Mouse (Mus musculus) kidney, embryonic 15.5 days (tissue): ENCODE data around the gene Hyou1. TPM values are rescaled to one million over a fixed set of nuclear protein-coding genes. Genes with fewer than 3 reads are reported as not detected.
"Not testable (repeated sequence)": the region's sequence is repeated elsewhere in the genome, so short reads cannot be mapped to it uniquely, and the experiment has no call there.

Experiments used
- ATAC-seq: fragments of 200-750 bp; cut with Nextera tagmentation; replicated peaks from 2 replicates; pipeline ENCODE4 v1.8.0; 2017; ENCODE audit warnings: moderate TSS enrichment; ENCODE audit not compliant: low FRiP score
- H3K27ac ChIP-seq: fragments of 300-500 bp; sonication (generic); 2 replicates; pipeline ENCODE4 v1.5.1; 2015; ENCODE audit warnings: mild to moderate bottlenecking, inconsistent platforms
- H3K27me3 ChIP-seq: fragments of 300-500 bp; sonication (generic); 2 replicates; pipeline ENCODE4 v1.6.1; 2015; ENCODE audit warnings: inconsistent platforms
- H3K36me3 ChIP-seq: fragments of 300-500 bp; sonication (generic); 2 replicates; pipeline ENCODE4 v1.6.1; 2015; ENCODE audit warnings: inconsistent platforms
- H3K4me1 ChIP-seq: fragments of 300-500 bp; sonication (generic); 2 replicates; pipeline ENCODE4 v1.6.1; 2015; ENCODE audit warnings: inconsistent platforms
- H3K4me2 ChIP-seq: fragments of 300-500 bp; sonication (generic); 2 replicates; pipeline ENCODE4 v1.6.1; 2015; ENCODE audit warnings: moderate library complexity, mild to moderate bottlenecking, inconsistent platforms
- H3K4me3 ChIP-seq: fragments of 300-500 bp; sonication (generic); replicated peaks from 2 replicates; pipeline ENCODE4 v1.5.1; 2015; ENCODE audit warnings: mild to moderate bottlenecking, inconsistent platforms
- H3K9ac ChIP-seq: fragments of 300-500 bp; sonication (generic); 2 replicates; pipeline ENCODE4 v1.6.1; 2015; ENCODE audit warnings: mild to moderate bottlenecking, inconsistent platforms
- H3K9me3 ChIP-seq: fragments of 300-500 bp; sonication (generic); replicated peaks from 2 replicates; pipeline ENCODE4 v1.6.1; 2016; ENCODE audit warnings: inconsistent platforms
- WGBS: fragments of 180-500 bp; shearing (Covaris S2); methylation state at CpG from one replicate; pipeline ENCODE4 v1.1.7; 2015; ENCODE audit warnings: mixed read lengths; 5-methylcytosine and 5-hydroxymethylcytosine counted together
- polyA plus RNA-seq: library from polyadenylated mRNA; unstranded; fragments of >200 nt; fragmentation: Nextera tagmentation; extraction: Ambion mirVana; gene quantifications from 2 replicates; pipeline ENCODE4 v1.2.1, GENCODE M21; 2015

Hyou1 gene
- polyA plus RNA-seq, 1 experiment from 2014 or later: 48.2 TPM

GRCm38 (mm10) chr9:44357207-44357606 lies 22.1 kb upstream of the Hyou1 start:
- Histone ChIP-seq H3K4me3 (no peak overlapping the region), H3K27ac (no peak overlapping the region), H3K4me1 (peaks cover 8% of the 10 kb centered on the region), H3K9ac (no peak overlapping the region), H3K36me3 (peaks cover 77% of the 10 kb centered on the region), H3K9me3 (no peaks in the 10 kb centered on the region), H3K27me3 (no peaks in the 10 kb centered on the region), H3K4me2 (no peak overlapping the region)
- WGBS: 73% methylated on average over 4 of the region's 4 CpGs
- no peak for ATAC-seq

- H3K4me3 ChIP-seq: peak within 1 kb of the TSS; percentile 80
- under 1% methylated on average over 44 of the region's 44 CpGs for WGBS
Measured at GRCm38 (mm10) chr9:44361190-44361917, 17.9 kb upstream of the Hyou1 start, which contains the start of gene Vps11. TSS of gene Vps11 (minus strand) at chr9:44361670.

GRCm38 (mm10) chr9:44361931-44362330 lies 17.4 kb upstream of the Hyou1 start:
- peak overlapping the region; percentile 80 for H3K27ac ChIP-seq
- WGBS: 43% methylated on average over 4 of the region's 4 CpGs
- peaks cover 29% of the 10 kb centered on the region for H3K36me3 ChIP-seq
- peak overlapping the region; percentile 76 for H3K4me2 ChIP-seq
- H3K27me3 ChIP-seq, H3K9me3 ChIP-seq, H3K4me1 ChIP-seq: not testable (repeated sequence)
- ATAC-seq: peak; percentile 40; the same call in 1 of the 2 replicates
- H3K4me3 ChIP-seq: peak overlapping the region; percentile 80
- peak overlapping the region; percentile 85 for H3K9ac ChIP-seq

More at GRCm38 (mm10) chr9:44361190-44361917, 17.9 kb upstream of the Hyou1 start, which contains the start of gene Vps11:
- Histone ChIP-seq H3K36me3 (peaks cover 35% of the 10 kb centered on the region), H3K4me2 (peak within 1 kb of the TSS; percentile 76), H3K27me3 (no peaks in the 10 kb centered on the region), H3K9me3 (no peaks in the 10 kb centered on the region), H3K4me1 (peaks cover 8% of the 10 kb centered on the region), H3K9ac (peak within 1 kb of the TSS; percentile 85), H3K27ac (peak within 1 kb of the TSS; percentile 80)
- ATAC-seq: peak; percentile 89

- Histone ChIP-seq H3K9me3 (no peaks in the 10 kb centered on the region), H3K36me3 (peaks cover 5% of the 10 kb centered on the region), H3K4me3 (no peak overlapping the region), H3K9ac (no peak overlapping the region), H3K4me2 (no peak overlapping the region), H3K27ac (no peak overlapping the region), H3K4me1 (peaks cover 8% of the 10 kb centered on the region), H3K27me3 (no peaks in the 10 kb centered on the region)
- no peak for ATAC-seq
- WGBS: 59% methylated on average over 3 of the region's 3 CpGs
Measured at GRCm38 (mm10) chr9:44364480-44364879, 14.8 kb upstream of the Hyou1 start.

- no peak overlapping the region for H3K9ac ChIP-seq
- H3K4me2 ChIP-seq: no peak overlapping the region
- no peaks in the 10 kb centered on the region for H3K36me3 ChIP-seq
- no peaks in the 10 kb centered on the region for H3K9me3 ChIP-seq
- H3K27me3 ChIP-seq: no peaks in the 10 kb centered on the region
- no peak overlapping the region for H3K27ac ChIP-seq
- peaks cover 4% of the 10 kb centered on the region for H3K4me1 ChIP-seq
- no peak for ATAC-seq
- H3K4me3 ChIP-seq: no peak overlapping the region
Measured at GRCm38 (mm10) chr9:44373386-44373785, 5.9 kb upstream of the Hyou1 start.

DNA sequence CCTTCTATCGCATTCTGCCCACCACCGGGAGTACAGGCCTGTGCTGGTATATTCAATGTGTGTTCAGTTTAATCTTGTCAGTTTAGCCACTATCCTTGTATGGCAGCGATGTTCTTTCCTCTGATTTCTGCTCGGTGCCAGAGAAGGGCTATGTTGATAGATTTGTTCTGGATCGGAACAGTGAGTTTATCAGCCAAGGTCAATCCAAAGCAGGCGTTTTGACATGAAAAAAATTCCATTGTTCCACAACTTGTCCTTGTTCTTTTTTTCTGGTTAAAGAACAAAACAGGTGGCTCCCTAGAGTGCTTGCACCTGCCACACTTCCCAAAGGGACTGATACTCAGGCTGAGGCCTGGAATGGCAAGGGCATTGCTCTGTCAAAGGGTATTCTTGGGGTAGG lies 3.1 kb upstream of the Hyou1 start:
- Histone ChIP-seq H3K36me3 (peaks cover 6% of the 10 kb centered on the region), H3K27me3 (no peaks in the 10 kb centered on the region), H3K4me1 (peaks cover 21% of the 10 kb centered on the region), H3K9me3 (no peaks in the 10 kb centered on the region), H3K27ac (no peak overlapping the region), H3K9ac (no peak overlapping the region), H3K4me2 (no peak overlapping the region), H3K4me3 (no peak overlapping the region)
- 89% methylated on average over 6 of the region's 6 CpGs for WGBS
- ATAC-seq: no peak

DNA sequence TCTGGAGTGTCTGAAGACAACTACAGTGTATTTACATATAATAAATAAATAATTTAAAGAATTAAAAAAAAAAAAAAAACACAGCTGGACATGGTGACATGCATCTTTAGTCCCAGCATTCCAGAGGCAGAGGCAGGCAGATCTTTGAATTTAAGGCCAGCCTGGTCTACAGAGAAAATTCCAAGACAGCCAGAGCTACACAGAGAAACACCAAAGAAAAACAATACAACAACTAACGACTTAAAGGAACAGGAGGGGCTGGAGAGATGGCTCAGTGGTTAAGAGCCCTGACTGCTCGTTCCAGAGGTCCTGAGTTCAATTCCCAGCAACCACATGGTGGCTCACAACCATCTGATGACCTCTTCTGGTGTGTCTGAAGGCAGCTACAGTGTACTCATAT lies 2.0 kb upstream of the Hyou1 start:
- Histone ChIP-seq H3K4me1 (peaks cover 21% of the 10 kb centered on the region), H3K36me3 (peaks cover 18% of the 10 kb centered on the region)
- ATAC-seq, H3K27me3 ChIP-seq, H3K4me2 ChIP-seq, H3K27ac ChIP-seq, H3K4me3 ChIP-seq, H3K9ac ChIP-seq, H3K9me3 ChIP-seq: not testable (repeated sequence)
- WGBS: 81% methylated on average over 2 of the region's 2 CpGs

- H3K27ac ChIP-seq: peak overlapping the region; percentile 83
- H3K27me3 ChIP-seq: no peaks in the 10 kb centered on the region
- 84% methylated on average over 5 of the region's 5 CpGs for WGBS
- peak overlapping the region; percentile 76 for H3K4me2 ChIP-seq
- H3K9me3 ChIP-seq: no peaks in the 10 kb centered on the region
- peaks cover 27% of the 10 kb centered on the region for H3K36me3 ChIP-seq
- ATAC-seq: no peak
- H3K4me3 ChIP-seq: peak overlapping the region; percentile 77
- peaks cover 21% of the 10 kb centered on the region for H3K4me1 ChIP-seq
- peak overlapping the region; percentile 65 for H3K9ac ChIP-seq
Measured at GRCm38 (mm10) chr9:44378153-44378730, 1.0 kb upstream of the Hyou1 start.

DNA sequence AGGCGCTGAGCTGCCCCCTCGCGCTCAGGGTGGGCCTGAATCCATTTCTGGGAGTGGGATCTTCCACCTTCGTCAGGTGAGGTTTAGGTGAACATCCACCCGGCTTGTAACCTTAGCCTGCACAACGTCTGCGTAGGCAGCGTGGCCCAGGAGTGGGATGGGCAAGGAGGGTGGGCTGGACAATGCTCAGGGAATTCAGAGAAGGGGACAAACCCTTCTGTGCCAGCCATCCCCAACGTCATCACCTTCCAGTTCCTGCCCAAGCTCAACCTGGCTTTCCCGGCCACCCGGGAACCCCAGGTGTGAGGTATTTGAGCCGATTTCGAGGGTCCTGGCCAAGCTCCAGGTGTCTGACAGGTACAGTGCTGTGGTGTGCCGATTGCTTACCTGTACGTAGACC lies 572 bp downstream of the Hyou1 start:
- Histone ChIP-seq H3K36me3 (peaks cover 43% of the 10 kb centered on the region), H3K4me2 (peak overlapping the region; percentile 76), H3K4me1 (peaks cover 21% of the 10 kb centered on the region), H3K9me3 (no peaks in the 10 kb centered on the region), H3K9ac (peak overlapping the region; percentile 91), H3K4me3 (peak overlapping the region; percentile 77), H3K27ac (peak overlapping the region; percentile 87), H3K27me3 (no peaks in the 10 kb centered on the region)
- 9% methylated on average over 15 of the region's 15 CpGs for WGBS
- ATAC-seq: peak; percentile 27

GRCm38 (mm10) chr9:44384596-44384995 lies 5.3 kb downstream of the Hyou1 start:
- H3K4me2 ChIP-seq: no peak overlapping the region
- H3K27ac ChIP-seq: no peak overlapping the region
- WGBS: 87% methylated on average over 13 of the region's 13 CpGs
- H3K9me3 ChIP-seq: no peaks in the 10 kb centered on the region
- H3K36me3 ChIP-seq: peaks cover 90% of the 10 kb centered on the region
- no peaks in the 10 kb centered on the region for H3K27me3 ChIP-seq
- H3K4me1 ChIP-seq: peaks cover 13% of the 10 kb centered on the region
- no peak for ATAC-seq
- no peak overlapping the region for H3K4me3 ChIP-seq
- no peak overlapping the region for H3K9ac ChIP-seq

GRCm38 (mm10) chr9:44387221-44387620 lies 7.9 kb downstream of the Hyou1 start:
- H3K9me3 ChIP-seq: no peaks in the 10 kb centered on the region
- no peaks in the 10 kb centered on the region for H3K4me1 ChIP-seq
- no peak for ATAC-seq
- H3K36me3 ChIP-seq: peaks cover 98% of the 10 kb centered on the region
- 87% methylated on average over 3 of the region's 3 CpGs for WGBS
- H3K9ac ChIP-seq: no peak overlapping the region
- H3K27ac ChIP-seq: no peak overlapping the region
- H3K4me3 ChIP-seq: no peak overlapping the region
- H3K27me3 ChIP-seq: no peaks in the 10 kb centered on the region
- no peak overlapping the region for H3K4me2 ChIP-seq

GRCm38 (mm10) chr9:44389273-44389672 lies 10.0 kb downstream of the Hyou1 start:
- no peak overlapping the region for H3K9ac ChIP-seq
- no peak for ATAC-seq
- H3K9me3 ChIP-seq: no peaks in the 10 kb centered on the region
- peaks cover 85% of the 10 kb centered on the region for H3K36me3 ChIP-seq
- no peak overlapping the region for H3K27ac ChIP-seq
- H3K4me1 ChIP-seq: no peaks in the 10 kb centered on the region
- 59% methylated on average over 8 of the region's 8 CpGs for WGBS
- no peaks in the 10 kb centered on the region for H3K27me3 ChIP-seq
- no peak overlapping the region for H3K4me3 ChIP-seq
- H3K4me2 ChIP-seq: no peak overlapping the region
